Mouse (Mus musculus): ENCODE data around the gene Dgkb. TPM values are rescaled to one million over a fixed set of nuclear protein-coding genes. Genes with fewer than 3 reads are reported as not detected.
A peak's percentile ranks its signal among the peaks of the same experiment; 100 is the strongest.

The Dgkb gene
- polyA plus RNA-seq (2015; fragmentation: Nextera tagmentation; extraction: Ambion mirVana) = 3.7 and 5.4 TPM in 2 replicates

- Histone ChIP-seq H3K4me1 (peaks cover 9% of the 10 kb centered on the region), H3K9ac (no peak within 1 kb of the TSS), H3K4me3 (no peak within 1 kb of the TSS), H3K36me3 (no peaks in the 10 kb centered on the region), H3K9me3 (no peaks in the 10 kb centered on the region), H3K27me3 (no peaks in the 10 kb centered on the region), H3K27ac (no peak within 1 kb of the TSS), H3K4me2 (no peak within 1 kb of the TSS)
- 71% methylated on average over 3 of the region's 3 CpGs for WGBS
- ATAC-seq (ENCODE audit: borderline replicate concordance, extremely low read depth, low FRiP score, low TSS enrichment) = no peak
These were observed at the start of gene Dgkb for GRCm38 (mm10) chr12:37817426-37817825. Gene Dgkb (plus strand): TSS chr12:37817726.

GRCm38 (mm10) chr12:37769844-37770243 lies 47.7 kb upstream of the Dgkb start:
- no peaks in the 10 kb centered on the region for H3K27me3 ChIP-seq
- no peak for ATAC-seq (ENCODE audit: borderline replicate concordance, extremely low read depth, low FRiP score, low TSS enrichment)
- 80% methylated on average over 1 of the region's 1 CpGs for WGBS
- H3K4me1 ChIP-seq = 0 out of 2 replicates have a peak, but pooled peaks cover 3% of the 10 kb centered on the region
- H3K9ac ChIP-seq = no peak overlapping the region
- no peaks in the 10 kb centered on the region for H3K36me3 ChIP-seq
- no peak overlapping the region for H3K27ac ChIP-seq
- H3K4me3 ChIP-seq = no peak overlapping the region
- H3K9me3 ChIP-seq = no peaks in the 10 kb centered on the region
- no peak overlapping the region for H3K4me2 ChIP-seq

- no peak overlapping the region for H3K27ac ChIP-seq
- H3K4me3 ChIP-seq = no peak overlapping the region
- ATAC-seq (ENCODE audit: borderline replicate concordance, extremely low read depth, low FRiP score, low TSS enrichment) = no peak
- H3K27me3 ChIP-seq = no peaks in the 10 kb centered on the region
- no peak overlapping the region for H3K9ac ChIP-seq
- H3K4me1 ChIP-seq = 0 out of 2 replicates have a peak, but pooled peaks cover 3% of the 10 kb centered on the region
- no peaks in the 10 kb centered on the region for H3K9me3 ChIP-seq
- peak overlapping the region; percentile 11; the same call in 1 of the 2 replicates for H3K4me2 ChIP-seq
- H3K36me3 ChIP-seq = no peaks in the 10 kb centered on the region
- 17% methylated on average over 8 of the region's 8 CpGs for WGBS
These were observed 43.7 kb upstream of the Dgkb start for GRCm38 (mm10) chr12:37773681-37774357.

- Histone ChIP-seq H3K4me3 (no peak overlapping the region), H3K27me3 (no peaks in the 10 kb centered on the region), H3K9me3 (no peaks in the 10 kb centered on the region), H3K36me3 (no peaks in the 10 kb centered on the region), H3K4me2 (no peak overlapping the region), H3K9ac (no peak overlapping the region), H3K4me1 (0 out of 2 replicates have a peak, but pooled peaks cover 3% of the 10 kb centered on the region), H3K27ac (no peak overlapping the region)
- ATAC-seq (ENCODE audit: borderline replicate concordance, extremely low read depth, low FRiP score, low TSS enrichment) = no peak
- WGBS = 23% methylated on average over 2 of the region's 2 CpGs
These were observed 42.9 kb upstream of the Dgkb start for GRCm38 (mm10) chr12:37774591-37774990.

- WGBS = 84% methylated on average over 4 of the region's 4 CpGs
- H3K9me3 ChIP-seq = no peaks in the 10 kb centered on the region
- H3K4me1 ChIP-seq = no peaks in the 10 kb centered on the region
- H3K27ac ChIP-seq = no peak overlapping the region
- H3K4me2 ChIP-seq = no peak overlapping the region
- ATAC-seq (ENCODE audit: borderline replicate concordance, extremely low read depth, low FRiP score, low TSS enrichment) = no peak
- no peaks in the 10 kb centered on the region for H3K36me3 ChIP-seq
- no peak overlapping the region for H3K9ac ChIP-seq
- no peaks in the 10 kb centered on the region for H3K27me3 ChIP-seq
- no peak overlapping the region for H3K4me3 ChIP-seq
These were observed 21.1 kb upstream of the Dgkb start for GRCm38 (mm10) chr12:37796265-37796928.

GRCm38 (mm10) chr12:37814122-37814521 lies 3.4 kb upstream of the Dgkb start:
- Histone ChIP-seq H3K4me3 (no peak overlapping the region), H3K4me2 (no peak overlapping the region), H3K9ac (no peak overlapping the region), H3K4me1 (peaks cover 8% of the 10 kb centered on the region), H3K27ac (no peak overlapping the region), H3K36me3 (no peaks in the 10 kb centered on the region), H3K27me3 (no peaks in the 10 kb centered on the region), H3K9me3 (no peaks in the 10 kb centered on the region)
- ATAC-seq (ENCODE audit: borderline replicate concordance, extremely low read depth, low FRiP score, low TSS enrichment) = no peak
- 71% methylated on average over 3 of the region's 3 CpGs for WGBS

- Histone ChIP-seq H3K4me2 (0 out of 2 replicates have a peak overlapping the region, but pooled peaks have one; percentile 20), H3K9ac (no peak overlapping the region), H3K4me1 (peaks cover 9% of the 10 kb centered on the region), H3K4me3 (no peak overlapping the region), H3K27me3 (no peaks in the 10 kb centered on the region), H3K36me3 (no peaks in the 10 kb centered on the region), H3K27ac (peak overlapping the region; percentile 26; the same call in 1 of the 2 replicates), H3K9me3 (no peaks in the 10 kb centered on the region)
- WGBS = 45% methylated on average over 8 of the region's 8 CpGs
- peak; percentile 97 for ATAC-seq (ENCODE audit: borderline replicate concordance, extremely low read depth, low FRiP score, low TSS enrichment)
These were observed 3.7 kb downstream of the Dgkb start for GRCm38 (mm10) chr12:37821052-37821810.

- under 1% methylated on average over 26 of the region's 26 CpGs for WGBS
- Histone ChIP-seq H3K9me3 (no peaks in the 10 kb centered on the region), H3K4me1 (peaks cover 16% of the 10 kb centered on the region), H3K4me2 (peak overlapping the region; percentile 88), H3K4me3 (peak overlapping the region; percentile 50), H3K27ac (peak overlapping the region; percentile 55), H3K36me3 (no peaks in the 10 kb centered on the region), H3K9ac (peak overlapping the region; percentile 44), H3K27me3 (no peaks in the 10 kb centered on the region)
- ATAC-seq (ENCODE audit: borderline replicate concordance, extremely low read depth, low FRiP score, low TSS enrichment) = peak; percentile 66
These were observed 62.8 kb downstream of the Dgkb start for GRCm38 (mm10) chr12:37880042-37881017.

GRCm38 (mm10) chr12:37881376-37881775 lies 63.9 kb downstream of the Dgkb start:
- H3K4me2 ChIP-seq = peak overlapping the region; percentile 88
- ATAC-seq (ENCODE audit: borderline replicate concordance, extremely low read depth, low FRiP score, low TSS enrichment) = no peak
- H3K9ac ChIP-seq = peak overlapping the region; percentile 44; the same call in 1 of the 2 replicates
- 10% methylated on average over 10 of the region's 10 CpGs for WGBS
- no peak overlapping the region for H3K27ac ChIP-seq
- peak overlapping the region; percentile 50 for H3K4me3 ChIP-seq
- no peaks in the 10 kb centered on the region for H3K36me3 ChIP-seq
- no peaks in the 10 kb centered on the region for H3K9me3 ChIP-seq
- no peaks in the 10 kb centered on the region for H3K27me3 ChIP-seq
- peaks cover 16% of the 10 kb centered on the region for H3K4me1 ChIP-seq

GRCm38 (mm10) chr12:37882796-37883195 lies 65.3 kb downstream of the Dgkb start:
- peak; percentile 46; the same call in 1 of the 2 replicates for ATAC-seq (ENCODE audit: borderline replicate concordance, extremely low read depth, low FRiP score, low TSS enrichment)
- H3K9ac ChIP-seq = no peak overlapping the region
- H3K27ac ChIP-seq = no peak overlapping the region
- WGBS = 15% methylated on average over 1 of the region's 1 CpGs
- H3K36me3 ChIP-seq = no peaks in the 10 kb centered on the region
- no peaks in the 10 kb centered on the region for H3K27me3 ChIP-seq
- no peak overlapping the region for H3K4me2 ChIP-seq
- H3K4me3 ChIP-seq = no peak overlapping the region
- peaks cover 16% of the 10 kb centered on the region for H3K4me1 ChIP-seq
- H3K9me3 ChIP-seq = no peaks in the 10 kb centered on the region

GRCm38 (mm10) chr12:37883781-37884180 lies 66.3 kb downstream of the Dgkb start:
- Histone ChIP-seq H3K4me3 (no peak overlapping the region), H3K4me2 (no peak overlapping the region), H3K27me3 (no peaks in the 10 kb centered on the region), H3K36me3 (no peaks in the 10 kb centered on the region), H3K9ac (no peak overlapping the region), H3K27ac (no peak overlapping the region), H3K9me3 (no peaks in the 10 kb centered on the region), H3K4me1 (peaks cover 16% of the 10 kb centered on the region)
- 38% methylated on average over 4 of the region's 4 CpGs for WGBS
- peak; percentile 52; the same call in 1 of the 2 replicates for ATAC-seq (ENCODE audit: borderline replicate concordance, extremely low read depth, low FRiP score, low TSS enrichment)
